Mouse (Mus musculus): ENCODE measurements around the gene Smarcb1. TPM values are rescaled to one million over a fixed set of nuclear protein-coding genes. Genes with fewer than 3 reads are reported as not detected.

Smarcb1 gene
- polyA plus RNA-seq (2015; fragmentation: Nextera tagmentation; extraction: Ambion mirVana), result 112 and 114 TPM in 2 replicates

GRCm38 (mm10) chr10:75921026-75921725, at the start of gene Smarcb1:
Gene Smarcb1 (minus strand): TSS chr10:75921617.
- Histone ChIP-seq H3K4me1 (ENCODE audit: control insufficient read depth, insufficient read depth, low read length) (peaks cover 16% of the 10 kb centered on the region), H3K27me3 (ENCODE audit: control insufficient read depth, insufficient read depth, low read length) (no peaks in the 10 kb centered on the region), H3K9ac (ENCODE audit: low read length) (peak within 1 kb of the TSS; percentile 94), H3K27ac (ENCODE audit: low read length) (peak within 1 kb of the TSS; percentile 94), H3K9me3 (replicated peaks; ENCODE audit: control insufficient read depth, low read length) (no peaks in the 10 kb centered on the region), H3K36me3 (ENCODE audit: control insufficient read depth, insufficient read depth) (no peaks in the 10 kb centered on the region; the same call in 1 of the 2 replicates), H3K4me2 (ENCODE audit: low read depth, low read length) (peak within 1 kb of the TSS; percentile 93), H3K4me3 (ENCODE audit: low read length) (peak within 1 kb of the TSS; percentile 94)
- peak; percentile 95 for ATAC-seq (replicated peaks; ENCODE audit: extremely low read depth, insufficient read depth, low FRiP score)
- under 1% methylated on average over 76 of the region's 76 CpGs for WGBS

DNA sequence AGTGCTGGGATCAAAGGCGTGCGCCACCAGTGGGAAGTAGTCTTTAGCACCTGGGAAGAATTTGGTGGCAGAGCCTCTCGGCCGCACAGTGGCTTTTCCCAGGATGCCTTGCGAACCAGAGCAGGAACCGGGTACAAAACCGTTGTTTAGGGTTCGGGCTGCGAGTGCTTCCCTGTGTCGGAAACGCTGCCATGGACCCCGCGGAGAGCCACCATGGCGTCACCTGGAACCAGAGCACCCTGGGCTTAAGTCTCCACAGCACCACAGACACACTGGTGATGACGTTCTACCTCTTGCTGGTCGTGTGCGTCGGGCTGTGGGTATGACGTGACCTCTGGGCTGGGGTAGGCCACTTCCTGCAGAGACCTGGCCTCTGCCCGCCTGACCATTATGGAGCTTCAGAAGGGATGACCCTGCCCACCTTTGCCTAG, 33.0 kb upstream of the Smarcb1 start, which contains the start of gene Gm5134:
TSS of gene Gm5134 (plus strand) at position 134 of the 431 bp plus-strand sequence.
- H3K27ac ChIP-seq (ENCODE audit: low read length), result no peak within 1 kb of the TSS
- no peak for ATAC-seq (replicated peaks; ENCODE audit: extremely low read depth, insufficient read depth, low FRiP score)
- peaks cover 13% of the 10 kb centered on the region for H3K27me3 ChIP-seq (ENCODE audit: control insufficient read depth, insufficient read depth, low read length)
- H3K4me3 ChIP-seq (ENCODE audit: low read length), result peak within 1 kb of the TSS; percentile 33
- H3K9me3 ChIP-seq (replicated peaks; ENCODE audit: control insufficient read depth, low read length), result no peaks in the 10 kb centered on the region
- peak within 1 kb of the TSS; percentile 37; the same call in 1 of the 2 replicates for H3K9ac ChIP-seq (ENCODE audit: low read length)
- peaks cover 6% of the 10 kb centered on the region; the same call in 1 of the 2 replicates for H3K4me1 ChIP-seq (ENCODE audit: control insufficient read depth, insufficient read depth, low read length)
- peak within 1 kb of the TSS; percentile 55 for H3K4me2 ChIP-seq (ENCODE audit: low read depth, low read length)
- H3K36me3 ChIP-seq (ENCODE audit: control insufficient read depth, insufficient read depth), result no peaks in the 10 kb centered on the region
- WGBS, result 22% methylated on average over 20 of the region's 20 CpGs

GRCm38 (mm10) chr10:75951424-75952050, 30.1 kb upstream of the Smarcb1 start:
- H3K4me3 ChIP-seq (ENCODE audit: low read length), result peak overlapping the region; percentile 57
- H3K9ac ChIP-seq (ENCODE audit: low read length), result peak overlapping the region; percentile 72
- WGBS, result 4% methylated on average over 13 of the region's 13 CpGs
- H3K36me3 ChIP-seq (ENCODE audit: control insufficient read depth, insufficient read depth), result no peaks in the 10 kb centered on the region
- peaks cover 6% of the 10 kb centered on the region; the same call in 1 of the 2 replicates for H3K4me1 ChIP-seq (ENCODE audit: control insufficient read depth, insufficient read depth, low read length)
- no peaks in the 10 kb centered on the region for H3K9me3 ChIP-seq (replicated peaks; ENCODE audit: control insufficient read depth, low read length)
- peaks cover 13% of the 10 kb centered on the region for H3K27me3 ChIP-seq (ENCODE audit: control insufficient read depth, insufficient read depth, low read length)
- peak overlapping the region; percentile 93 for H3K4me2 ChIP-seq (ENCODE audit: low read depth, low read length)
- peak; percentile 1; the same call in 1 of the 2 replicates for ATAC-seq (replicated peaks; ENCODE audit: extremely low read depth, insufficient read depth, low FRiP score)
- H3K27ac ChIP-seq (ENCODE audit: low read length), result no peak overlapping the region

- under 1% methylated on average over 23 of the region's 23 CpGs for WGBS
- H3K9ac ChIP-seq (ENCODE audit: low read length), result peak overlapping the region; percentile 72
- peaks cover 13% of the 10 kb centered on the region for H3K27me3 ChIP-seq (ENCODE audit: control insufficient read depth, insufficient read depth, low read length)
- peak overlapping the region; percentile 57 for H3K4me3 ChIP-seq (ENCODE audit: low read length)
- peaks cover 6% of the 10 kb centered on the region; the same call in 1 of the 2 replicates for H3K4me1 ChIP-seq (ENCODE audit: control insufficient read depth, insufficient read depth, low read length)
- peak; percentile 56 for ATAC-seq (replicated peaks; ENCODE audit: extremely low read depth, insufficient read depth, low FRiP score)
- no peaks in the 10 kb centered on the region for H3K36me3 ChIP-seq (ENCODE audit: control insufficient read depth, insufficient read depth)
- H3K4me2 ChIP-seq (ENCODE audit: low read depth, low read length), result peak overlapping the region; percentile 93
- no peaks in the 10 kb centered on the region for H3K9me3 ChIP-seq (replicated peaks; ENCODE audit: control insufficient read depth, low read length)
- no peak overlapping the region for H3K27ac ChIP-seq (ENCODE audit: low read length)
Measured at GRCm38 (mm10) chr10:75950791-75951210, 29.4 kb upstream of the Smarcb1 start.

- H3K36me3 ChIP-seq (ENCODE audit: control insufficient read depth, insufficient read depth), result no peaks in the 10 kb centered on the region
- peaks cover 8% of the 10 kb centered on the region; the same call in 1 of the 2 replicates for H3K4me1 ChIP-seq (ENCODE audit: control insufficient read depth, insufficient read depth, low read length)
- H3K9me3 ChIP-seq (replicated peaks; ENCODE audit: control insufficient read depth, low read length), result no peaks in the 10 kb centered on the region
- H3K27ac ChIP-seq (ENCODE audit: low read length), result no peak overlapping the region
- no peak for ATAC-seq (replicated peaks; ENCODE audit: extremely low read depth, insufficient read depth, low FRiP score)
- WGBS, result 77% methylated on average over 22 of the region's 22 CpGs
- H3K4me2 ChIP-seq (ENCODE audit: low read depth, low read length), result no peak overlapping the region
- H3K27me3 ChIP-seq (ENCODE audit: control insufficient read depth, insufficient read depth, low read length), result peaks cover 13% of the 10 kb centered on the region
- no peak overlapping the region for H3K4me3 ChIP-seq (ENCODE audit: low read length)
- no peak overlapping the region for H3K9ac ChIP-seq (ENCODE audit: low read length)
Measured at GRCm38 (mm10) chr10:75949053-75950045, 27.9 kb upstream of the Smarcb1 start.

- Histone ChIP-seq H3K4me1 (ENCODE audit: control insufficient read depth, insufficient read depth, low read length) (peaks cover 9% of the 10 kb centered on the region; the same call in 1 of the 2 replicates), H3K4me2 (ENCODE audit: low read depth, low read length) (no peak overlapping the region), H3K27me3 (ENCODE audit: control insufficient read depth, insufficient read depth, low read length) (peaks cover 11% of the 10 kb centered on the region), H3K4me3 (ENCODE audit: low read length) (no peak overlapping the region), H3K9ac (ENCODE audit: low read length) (no peak overlapping the region), H3K27ac (ENCODE audit: low read length) (no peak overlapping the region), H3K36me3 (ENCODE audit: control insufficient read depth, insufficient read depth) (no peaks in the 10 kb centered on the region), H3K9me3 (replicated peaks; ENCODE audit: control insufficient read depth, low read length) (no peaks in the 10 kb centered on the region)
- WGBS, result 60% methylated on average over 5 of the region's 5 CpGs
- ATAC-seq (replicated peaks; ENCODE audit: extremely low read depth, insufficient read depth, low FRiP score), result no peak
Measured at GRCm38 (mm10) chr10:75948079-75948478, 26.7 kb upstream of the Smarcb1 start.

- H3K36me3 ChIP-seq (ENCODE audit: control insufficient read depth, insufficient read depth), result no peaks in the 10 kb centered on the region
- no peak for ATAC-seq (replicated peaks; ENCODE audit: extremely low read depth, insufficient read depth, low FRiP score)
- peaks cover 7% of the 10 kb centered on the region; the same call in 1 of the 2 replicates for H3K4me1 ChIP-seq (ENCODE audit: control insufficient read depth, insufficient read depth, low read length)
- H3K9me3 ChIP-seq (replicated peaks; ENCODE audit: control insufficient read depth, low read length), result no peaks in the 10 kb centered on the region
- H3K9ac ChIP-seq (ENCODE audit: low read length), result no peak overlapping the region
- 78% methylated on average over 7 of the region's 7 CpGs for WGBS
- H3K4me3 ChIP-seq (ENCODE audit: low read length), result no peak overlapping the region
- H3K4me2 ChIP-seq (ENCODE audit: low read depth, low read length), result no peak overlapping the region
- H3K27ac ChIP-seq (ENCODE audit: low read length), result no peak overlapping the region
- peaks cover 6% of the 10 kb centered on the region; the same call in 1 of the 2 replicates for H3K27me3 ChIP-seq (ENCODE audit: control insufficient read depth, insufficient read depth, low read length)
Measured at GRCm38 (mm10) chr10:75945896-75946295, 24.5 kb upstream of the Smarcb1 start.

DNA sequence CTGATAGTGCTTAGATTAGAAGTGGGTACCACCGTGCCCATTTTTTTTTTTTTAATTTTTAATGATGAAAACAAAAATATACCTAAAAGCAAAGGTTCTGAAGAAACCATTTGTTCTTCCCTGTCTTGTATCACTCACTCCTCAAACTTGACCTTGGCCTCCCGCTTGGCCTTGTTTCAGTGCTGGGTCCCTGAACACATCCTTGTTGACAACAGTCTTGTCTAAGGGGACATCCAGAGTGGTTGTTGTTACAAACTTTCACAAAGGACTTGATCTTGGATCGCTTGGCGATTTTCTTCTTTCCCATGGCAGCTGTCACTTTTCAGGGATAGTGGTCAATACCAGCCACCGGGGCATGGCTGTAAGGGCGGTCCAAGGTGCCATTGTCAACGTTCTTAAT, 23.8 kb upstream of the Smarcb1 start:
- ATAC-seq (replicated peaks; ENCODE audit: extremely low read depth, insufficient read depth, low FRiP score), result no peak
- Histone ChIP-seq H3K4me2 (ENCODE audit: low read depth, low read length) (no peak overlapping the region), H3K4me1 (ENCODE audit: control insufficient read depth, insufficient read depth, low read length) (0 out of 2 replicates have a peak, but pooled peaks cover 3% of the 10 kb centered on the region), H3K27ac (ENCODE audit: low read length) (no peak overlapping the region), H3K9ac (ENCODE audit: low read length) (no peak overlapping the region), H3K9me3 (replicated peaks; ENCODE audit: control insufficient read depth, low read length) (no peaks in the 10 kb centered on the region), H3K36me3 (ENCODE audit: control insufficient read depth, insufficient read depth) (no peaks in the 10 kb centered on the region), H3K27me3 (ENCODE audit: control insufficient read depth, insufficient read depth, low read length) (peaks cover 3% of the 10 kb centered on the region; the same call in 1 of the 2 replicates), H3K4me3 (ENCODE audit: low read length) (no peak overlapping the region)
- 87% methylated on average over 7 of the region's 7 CpGs for WGBS
